Mouse (Mus musculus) limb, embryonic 10.5 days (tissue): ENCODE measurements around the gene Abhd15. TPM values are rescaled to one million over a fixed set of nuclear protein-coding genes. Genes with fewer than 3 reads are reported as not detected.

Experiments used
- DNase-seq: peaks from one replicate; pipeline ENCODE4 v3.0.0-alpha.2; 2017; ENCODE audit warnings: low spot score
- H3K27ac ChIP-seq: fragments of 300-500 bp; sonication (generic); 2 replicates; pipeline ENCODE4 v1.5.1; 2016; ENCODE audit warnings: mild to moderate bottlenecking
- H3K27me3 ChIP-seq: fragments of 300-500 bp; sonication (generic); 2 replicates; pipeline ENCODE4 v1.6.1; 2016; ENCODE audit warnings: low read depth, mild to moderate bottlenecking; ENCODE audit not compliant: poor library complexity, severe bottlenecking
- H3K36me3 ChIP-seq: fragments of 300-500 bp; sonication (generic); 2 replicates; pipeline ENCODE4 v1.6.1; 2016; ENCODE audit warnings: mild to moderate bottlenecking, moderate library complexity
- H3K4me1 ChIP-seq: fragments of 300-500 bp; sonication (generic); 2 replicates; pipeline ENCODE4 v1.6.1; 2016
- H3K4me3 ChIP-seq: fragments of 300-500 bp; sonication (generic); 2 replicates; pipeline ENCODE4 v1.5.1; 2016; ENCODE audit warnings: mild to moderate bottlenecking, moderate library complexity
- H3K9me3 ChIP-seq: fragments of 300-500 bp; sonication (generic); replicated peaks from 2 replicates; pipeline ENCODE4 v1.6.1; 2016; ENCODE audit warnings: mild to moderate bottlenecking
- WGBS: fragments of 180-500 bp; shearing (Covaris S2); methylation state at CpG from one replicate; pipeline ENCODE4 v1.1.7; 2016; 5-methylcytosine and 5-hydroxymethylcytosine counted together
- polyA plus RNA-seq: library from polyadenylated mRNA; unstranded; fragments of >200 nt; fragmentation: Nextera tagmentation; extraction: Ambion mirVana; gene quantifications from 2 replicates; pipeline ENCODE4 v1.2.1, GENCODE M21; 2016

The Abhd15 gene
- polyA plus RNA-seq, 1 experiment from 2014 or later: 1.4 TPM

DNA sequence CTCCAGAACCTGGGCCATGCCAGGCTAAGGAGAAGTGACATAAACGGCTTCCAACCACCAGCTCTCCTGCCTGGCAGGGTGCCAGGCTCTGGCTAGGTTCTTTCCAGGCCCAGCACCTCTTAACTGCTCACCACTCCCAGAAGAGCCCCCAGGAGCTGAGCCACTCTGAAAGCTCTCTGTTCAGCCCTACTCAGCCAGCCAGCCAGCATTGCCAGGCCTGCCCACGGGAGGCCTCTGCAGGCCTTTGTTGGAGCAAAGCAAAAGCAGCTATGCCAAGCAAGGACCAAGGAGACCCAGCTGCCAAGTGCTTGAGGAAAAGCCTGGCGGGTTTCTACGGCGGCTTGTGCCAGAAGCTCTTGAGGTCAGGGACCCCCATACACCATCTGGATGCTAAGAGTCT, 28.1 kb upstream of the Abhd15 start:
- H3K4me1 ChIP-seq: peaks cover 71% of the 10 kb centered on the region
- WGBS: 84% methylated on average over 5 of the region's 5 CpGs
- no peaks in the 10 kb centered on the region for H3K27me3 ChIP-seq
- no peak overlapping the region for H3K4me3 ChIP-seq
- H3K27ac ChIP-seq: peak overlapping the region; percentile 7; the same call in 1 of the 2 replicates
- H3K36me3 ChIP-seq: 0 out of 2 replicates have a peak, but pooled peaks cover 4% of the 10 kb centered on the region
- no peak for DNase-seq
- no peaks in the 10 kb centered on the region for H3K9me3 ChIP-seq

DNA sequence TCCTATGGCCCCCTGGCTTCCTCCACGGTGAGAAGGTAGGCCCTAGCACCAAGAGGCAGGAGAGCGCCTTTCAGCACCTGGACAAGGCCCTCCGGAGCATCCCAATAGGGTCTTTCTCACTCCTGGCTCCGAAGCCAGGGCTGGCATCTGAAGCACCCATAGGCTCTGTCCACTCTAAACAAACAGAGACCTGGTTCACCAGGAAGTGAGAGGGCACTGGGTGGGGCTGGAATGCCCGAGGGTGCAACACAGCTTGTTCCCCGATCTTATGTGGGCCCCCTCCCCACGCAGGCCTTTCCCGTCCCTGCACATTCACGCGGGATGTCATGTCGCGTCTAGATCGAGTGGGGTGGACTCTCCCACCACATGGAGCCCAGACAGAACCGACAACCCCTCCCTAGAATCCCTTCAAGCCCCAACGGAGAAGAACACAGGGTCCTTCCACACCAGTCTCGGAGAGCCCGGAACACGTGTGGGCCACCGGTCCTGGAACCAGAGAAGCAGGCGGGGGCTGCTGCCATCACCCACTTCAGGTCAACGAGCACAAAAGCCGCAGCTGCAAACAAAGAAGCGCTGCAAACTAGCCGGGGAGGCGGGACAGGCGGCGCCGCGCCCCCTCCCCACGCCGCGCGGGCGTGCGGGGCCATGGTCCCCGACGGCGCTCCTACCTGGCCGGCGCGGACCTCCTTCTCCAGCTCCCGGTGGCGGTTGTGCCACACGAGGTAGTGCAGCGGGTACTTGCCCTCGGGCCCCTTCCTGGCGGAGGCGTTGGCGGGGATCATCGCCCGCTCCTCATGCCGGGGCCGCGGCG, 25.9 kb upstream of the Abhd15 start:
- Histone ChIP-seq H3K4me3 (peak overlapping the region; percentile 98), H3K9me3 (no peaks in the 10 kb centered on the region), H3K27me3 (no peaks in the 10 kb centered on the region), H3K27ac (peak overlapping the region; percentile 96), H3K36me3 (no peaks in the 10 kb centered on the region), H3K4me1 (peaks cover 82% of the 10 kb centered on the region)
- DNase-seq: peak; percentile 60
- WGBS: 3% methylated on average over 55 of the region's 55 CpGs

GRCm38 (mm10) chr11:77489591-77490235, 25.2 kb upstream of the Abhd15 start, which contains the start of gene Ankrd13b:
Ankrd13b (minus strand) TSS chr11:77489678.
- 4% methylated on average over 74 of the region's 87 CpGs for WGBS
- peak within 1 kb of the TSS; percentile 98 for H3K4me3 ChIP-seq
- H3K27me3 ChIP-seq: no peaks in the 10 kb centered on the region
- DNase-seq: peak; percentile 81
- H3K27ac ChIP-seq: peak within 1 kb of the TSS; percentile 96
- no peaks in the 10 kb centered on the region for H3K9me3 ChIP-seq
- H3K36me3 ChIP-seq: no peaks in the 10 kb centered on the region
- H3K4me1 ChIP-seq: peaks cover 89% of the 10 kb centered on the region

GRCm38 (mm10) chr11:77490451-77490850, 24.5 kb upstream of the Abhd15 start:
- WGBS: 66% methylated on average over 6 of the region's 6 CpGs
- Histone ChIP-seq H3K27ac (peak overlapping the region; percentile 96), H3K4me3 (peak overlapping the region; percentile 98), H3K36me3 (no peaks in the 10 kb centered on the region), H3K27me3 (no peaks in the 10 kb centered on the region), H3K4me1 (peaks cover 90% of the 10 kb centered on the region), H3K9me3 (no peaks in the 10 kb centered on the region)
- DNase-seq: no peak

DNA sequence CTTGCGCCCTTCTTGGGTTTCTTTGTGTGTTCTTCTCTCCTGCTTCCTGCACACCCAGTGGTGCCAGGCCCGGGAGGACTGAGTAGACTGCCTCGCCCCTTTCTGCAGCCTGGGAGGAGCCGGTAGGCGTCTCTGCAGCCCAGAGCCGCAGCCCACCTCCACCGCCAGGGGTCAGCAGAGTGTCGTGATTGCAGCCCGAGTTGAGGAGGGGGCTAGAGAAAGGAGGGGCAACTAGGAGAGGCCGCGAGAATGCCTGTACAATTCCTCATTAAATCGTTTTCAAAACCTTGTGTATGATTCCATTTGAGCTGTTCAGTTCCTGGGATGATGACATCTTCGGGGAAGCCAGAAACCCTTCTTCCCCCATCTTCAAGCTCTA, 23.8 kb upstream of the Abhd15 start:
- Histone ChIP-seq H3K9me3 (no peaks in the 10 kb centered on the region), H3K4me3 (peak overlapping the region; percentile 98), H3K27me3 (no peaks in the 10 kb centered on the region), H3K4me1 (peaks cover 90% of the 10 kb centered on the region), H3K36me3 (0 out of 2 replicates have a peak, but pooled peaks cover 5% of the 10 kb centered on the region), H3K27ac (peak overlapping the region; percentile 96)
- WGBS: under 1% methylated on average over 13 of the region's 13 CpGs
- peak; percentile 99 for DNase-seq

- Histone ChIP-seq H3K36me3 (0 out of 2 replicates have a peak, but pooled peaks cover 7% of the 10 kb centered on the region), H3K4me1 (peaks cover 89% of the 10 kb centered on the region), H3K4me3 (peak overlapping the region; percentile 98), H3K9me3 (no peaks in the 10 kb centered on the region), H3K27ac (peak overlapping the region; percentile 96), H3K27me3 (no peaks in the 10 kb centered on the region)
- DNase-seq: peak; percentile 84
- WGBS: under 1% methylated on average over 23 of the region's 23 CpGs
Measured at GRCm38 (mm10) chr11:77491502-77492291, 23.2 kb upstream of the Abhd15 start.

- peak; percentile 56 for DNase-seq
- Histone ChIP-seq H3K36me3 (0 out of 2 replicates have a peak, but pooled peaks cover 14% of the 10 kb centered on the region), H3K27me3 (no peaks in the 10 kb centered on the region), H3K27ac (peak overlapping the region; percentile 96), H3K9me3 (no peaks in the 10 kb centered on the region), H3K4me3 (peak overlapping the region; percentile 98), H3K4me1 (peaks cover 89% of the 10 kb centered on the region)
- WGBS: 1% methylated on average over 18 of the region's 18 CpGs
Measured at GRCm38 (mm10) chr11:77492311-77492871, 22.5 kb upstream of the Abhd15 start.

GRCm38 (mm10) chr11:77492911-77493332, 22.0 kb upstream of the Abhd15 start:
- DNase-seq: peak; percentile 91
- H3K4me3 ChIP-seq: peak overlapping the region; percentile 98
- peaks cover 89% of the 10 kb centered on the region for H3K4me1 ChIP-seq
- WGBS: under 1% methylated on average over 32 of the region's 32 CpGs
- no peaks in the 10 kb centered on the region for H3K27me3 ChIP-seq
- H3K27ac ChIP-seq: peak overlapping the region; percentile 96
- 0 out of 2 replicates have a peak, but pooled peaks cover 14% of the 10 kb centered on the region for H3K36me3 ChIP-seq
- no peaks in the 10 kb centered on the region for H3K9me3 ChIP-seq

DNA sequence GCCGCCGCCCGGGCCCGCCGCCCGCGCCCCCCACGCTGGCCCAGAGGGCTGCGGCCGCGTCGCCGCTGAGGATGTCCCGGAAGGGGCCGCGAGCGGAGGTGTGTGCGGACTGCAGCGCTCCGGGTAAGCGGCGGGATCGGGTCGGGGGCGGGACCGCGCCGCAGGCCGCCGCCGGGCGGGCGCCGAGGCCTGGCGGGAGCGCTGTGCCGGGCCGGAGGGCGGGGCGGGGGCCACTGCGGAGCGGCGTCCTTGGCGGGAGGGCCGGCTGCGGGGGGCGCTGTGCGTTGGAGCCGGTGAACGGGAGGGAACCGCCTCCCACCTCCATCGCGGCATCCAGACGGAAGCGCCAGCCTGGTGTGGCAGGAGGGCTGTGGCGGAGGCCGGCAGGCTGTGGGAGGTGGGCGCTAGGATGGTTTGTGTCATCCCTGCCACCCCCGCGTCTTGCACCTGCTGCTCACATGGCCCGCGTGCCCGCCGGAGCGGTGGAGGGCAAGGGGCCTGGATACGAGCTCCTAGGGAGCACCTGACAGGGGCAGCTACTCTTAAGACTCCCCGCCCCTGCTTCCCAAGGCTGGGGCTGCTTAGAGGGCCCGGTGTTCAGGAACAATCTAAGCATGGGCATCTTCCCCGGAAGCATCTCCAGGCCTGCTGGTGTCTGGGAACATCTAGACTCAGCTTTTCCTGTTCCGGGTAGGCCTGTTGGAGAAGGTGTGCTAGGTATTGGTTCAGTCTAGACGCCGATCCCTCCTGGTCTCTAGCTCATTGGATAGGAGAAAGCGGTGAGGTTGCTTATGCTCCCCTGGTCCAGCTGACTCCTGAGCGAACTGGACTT, 21.2 kb upstream of the Abhd15 start, which contains the start of gene Git1:
Gene Git1 (plus strand): TSS at position 51 of the 832 bp plus-strand sequence.
- Histone ChIP-seq H3K27ac (peak within 1 kb of the TSS; percentile 96), H3K4me1 (peaks cover 89% of the 10 kb centered on the region), H3K4me3 (peak within 1 kb of the TSS; percentile 98), H3K36me3 (peaks cover 14% of the 10 kb centered on the region; the same call in 1 of the 2 replicates), H3K9me3 (no peaks in the 10 kb centered on the region), H3K27me3 (no peaks in the 10 kb centered on the region)
- DNase-seq: peak; percentile 67
- 4% methylated on average over 64 of the region's 74 CpGs for WGBS

DNA sequence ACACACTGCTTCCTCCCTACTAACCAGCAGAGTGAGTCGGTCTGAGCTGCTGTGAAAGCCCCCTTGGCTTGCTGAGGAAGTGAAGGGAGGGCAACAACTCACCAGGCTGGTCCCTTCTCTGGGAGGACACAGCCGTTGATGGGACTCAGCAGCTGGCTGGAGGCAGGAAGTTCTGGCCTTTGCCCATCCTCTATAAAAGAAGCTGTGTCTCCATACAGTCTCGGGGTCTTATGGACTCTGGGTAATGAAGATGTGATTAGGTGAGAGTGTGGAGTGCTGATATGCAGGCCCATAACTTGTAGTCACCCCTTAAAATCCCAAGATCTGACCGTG, 20.6 kb upstream of the Abhd15 start:
- Histone ChIP-seq H3K27me3 (no peaks in the 10 kb centered on the region), H3K27ac (peak overlapping the region; percentile 96), H3K9me3 (no peaks in the 10 kb centered on the region), H3K4me3 (peak overlapping the region; percentile 98), H3K4me1 (peaks cover 89% of the 10 kb centered on the region), H3K36me3 (peaks cover 20% of the 10 kb centered on the region)
- DNase-seq: no peak
- WGBS: 33% methylated on average over 4 of the region's 4 CpGs

DNA sequence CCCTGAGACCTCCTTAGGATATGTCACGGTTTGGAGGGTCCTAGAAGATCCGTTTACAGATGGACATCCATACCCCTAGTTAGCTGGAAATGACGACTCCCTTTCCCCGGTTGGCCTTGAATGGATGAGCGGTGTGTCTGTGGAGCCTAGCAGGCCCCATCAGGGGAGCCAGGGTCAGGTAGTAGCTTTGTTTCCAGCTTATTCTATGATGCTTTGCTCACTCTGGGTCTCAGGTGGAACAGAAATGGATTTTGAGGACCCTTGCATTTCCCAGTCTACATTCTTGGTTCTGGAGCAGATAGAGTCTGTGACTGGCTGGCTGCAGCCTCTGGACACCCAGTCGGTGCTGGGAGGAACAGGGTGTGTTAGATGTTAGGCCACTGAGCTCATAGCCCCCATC, 20.1 kb upstream of the Abhd15 start:
- Histone ChIP-seq H3K9me3 (no peaks in the 10 kb centered on the region), H3K36me3 (peaks cover 24% of the 10 kb centered on the region), H3K4me3 (peak overlapping the region; percentile 98), H3K27me3 (no peaks in the 10 kb centered on the region), H3K27ac (no peak overlapping the region; the same call in 1 of the 2 replicates), H3K4me1 (peaks cover 93% of the 10 kb centered on the region)
- WGBS: 82% methylated on average over 6 of the region's 6 CpGs
- no peak for DNase-seq
